Mouse (Mus musculus): ENCODE measurements around the gene Gtpbp8.

Gtpbp8 gene

DNA sequence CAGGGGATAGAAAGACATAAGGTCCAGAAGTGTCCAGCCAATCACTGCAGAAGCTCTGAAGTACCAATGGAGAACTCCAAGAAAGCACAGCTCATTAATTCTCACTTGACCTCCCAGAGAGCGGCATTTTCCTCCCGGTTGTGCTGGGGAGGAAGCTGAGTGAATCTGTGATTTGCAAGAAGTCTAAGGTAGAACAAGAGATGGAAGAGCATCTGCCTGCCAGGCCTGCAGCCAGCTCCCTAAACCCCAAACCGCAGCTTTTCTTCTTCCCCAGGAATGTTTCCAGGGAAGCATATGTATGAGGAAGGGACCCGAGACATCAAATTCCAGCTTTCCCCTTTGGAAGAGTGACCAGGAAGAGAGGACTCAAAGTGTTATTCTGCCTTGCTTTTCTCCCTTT is 57.7 kb downstream of the Gtpbp8 start:
- no peak for DNase-seq

DNA sequence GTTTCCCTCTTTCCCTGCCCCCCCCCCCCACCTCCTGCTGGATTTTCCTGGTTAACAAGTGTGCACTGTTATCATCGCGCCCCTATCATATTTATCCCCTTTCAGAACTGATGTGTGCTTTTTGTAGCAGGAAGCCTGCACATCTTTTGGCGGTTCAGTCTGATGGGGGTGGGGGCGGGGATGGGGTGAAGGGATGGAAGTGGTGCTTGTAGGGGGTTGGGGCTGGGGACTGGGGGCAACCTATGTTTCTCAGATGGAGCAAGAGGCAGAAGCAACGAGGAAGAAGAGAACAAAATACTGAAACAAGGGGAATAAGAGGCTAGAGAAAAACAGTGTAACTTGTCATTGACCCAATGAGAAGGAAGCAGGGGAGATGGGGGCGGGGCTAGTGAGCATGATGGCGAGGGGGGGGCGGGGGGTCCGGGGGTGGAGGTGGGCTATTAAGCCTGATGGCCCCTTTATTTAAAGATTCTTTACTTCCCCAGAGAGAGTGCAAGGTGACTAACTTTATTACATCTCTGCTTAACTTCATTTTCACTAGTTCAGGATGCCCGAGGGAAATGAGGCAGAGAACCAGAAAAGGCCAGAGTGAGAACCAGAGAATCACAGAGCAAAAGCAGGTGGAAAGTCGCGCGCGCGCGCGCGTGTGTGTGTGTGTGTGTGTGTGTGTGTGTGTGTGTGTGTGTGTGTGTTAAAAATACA is 58.3 kb downstream of the Gtpbp8 start:
- no peak for DNase-seq

DNA sequence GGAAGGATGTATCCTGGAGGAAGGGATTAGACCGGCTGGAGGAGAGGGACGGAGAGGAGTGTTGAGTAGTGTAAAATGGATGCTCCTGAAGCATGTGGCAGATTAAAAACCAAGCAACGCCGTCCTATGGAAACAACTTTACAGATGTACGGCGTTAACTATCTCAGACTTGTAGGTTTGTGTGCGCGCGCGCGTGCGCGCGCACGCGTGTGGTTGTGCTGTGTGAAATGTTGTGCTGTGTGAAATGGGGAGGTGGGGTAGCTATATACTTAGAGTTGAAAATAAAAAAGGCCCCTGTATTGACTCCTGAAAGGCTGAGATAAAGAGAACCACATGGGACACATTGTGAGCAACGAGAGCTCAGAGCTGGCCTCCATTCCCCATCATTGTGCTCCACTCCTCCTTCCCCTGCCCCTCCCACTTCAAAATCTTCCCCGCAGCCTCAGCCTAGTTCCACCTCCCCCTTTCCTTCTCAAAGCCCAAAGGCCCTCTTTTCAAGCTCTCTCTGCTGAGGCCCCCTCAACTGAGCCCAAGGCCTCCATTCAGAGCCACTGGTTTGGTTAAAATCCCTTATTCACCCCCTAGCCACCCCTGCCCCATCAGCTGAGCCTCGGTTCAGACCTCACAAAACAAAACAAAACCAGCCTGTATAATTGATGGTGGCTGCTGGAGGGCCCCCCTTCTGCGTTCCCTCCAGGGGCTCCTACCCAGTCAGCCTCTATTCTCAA is 59.0 kb downstream of the Gtpbp8 start:
- no peak for DNase-seq
